Mouse (Mus musculus) forelimb bud, embryonic 11.5 days (tissue): ENCODE measurements at regions not wholly inside any gene's neighbourhood (a gene's known extent, or its start where the extent isn't known, plus 50 kb on each side); places are given as distances from the start of the nearest gene placed in this dataset.

Experiments used
- DNase-seq: peaks from one replicate; pipeline ENCODE4 v3.0.0-alpha.2; 2012; ENCODE audit warnings: low read depth, low spot score

DNA sequence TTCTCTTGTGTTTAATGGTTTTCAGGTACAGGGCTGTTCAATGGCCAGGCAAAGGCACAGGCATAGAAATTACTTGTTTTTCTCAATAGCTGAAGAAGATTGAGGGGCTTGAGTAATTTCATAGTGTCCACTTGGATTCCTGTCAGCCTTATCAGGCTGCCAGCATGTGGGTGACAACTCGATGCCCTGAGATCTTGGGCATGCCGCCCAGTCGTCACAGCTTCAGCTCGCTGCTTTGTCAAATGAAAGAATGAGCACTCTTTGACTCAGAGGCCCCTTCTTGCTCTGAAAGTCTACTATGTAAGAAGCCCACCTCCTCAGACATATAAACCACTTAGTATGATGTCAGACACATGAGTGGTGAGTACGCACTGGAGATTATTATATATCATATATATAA is 272.6 kb downstream of the Rwdd3 start:
- DNase-seq = no peak

DNA sequence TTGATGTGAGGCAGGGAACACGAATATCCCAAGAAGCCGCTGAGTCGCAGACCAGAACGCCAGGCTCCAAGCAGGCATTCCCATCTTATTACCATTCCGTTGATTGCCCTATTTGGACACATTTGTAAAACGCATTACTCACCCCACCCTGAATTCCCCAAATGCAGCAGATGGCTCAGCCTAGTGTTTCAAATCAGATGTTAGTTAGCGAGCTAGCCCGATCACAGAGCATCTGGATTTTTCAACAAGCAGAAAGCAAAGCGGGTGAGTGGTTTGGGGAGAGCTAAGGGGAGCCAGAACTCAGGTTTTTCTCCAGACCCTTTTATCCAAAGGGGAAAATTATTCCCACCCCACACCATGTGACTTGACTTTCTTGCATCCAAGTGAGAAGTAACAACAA is 273.2 kb downstream of the Rwdd3 start:
- DNase-seq = peak; percentile 19

DNA sequence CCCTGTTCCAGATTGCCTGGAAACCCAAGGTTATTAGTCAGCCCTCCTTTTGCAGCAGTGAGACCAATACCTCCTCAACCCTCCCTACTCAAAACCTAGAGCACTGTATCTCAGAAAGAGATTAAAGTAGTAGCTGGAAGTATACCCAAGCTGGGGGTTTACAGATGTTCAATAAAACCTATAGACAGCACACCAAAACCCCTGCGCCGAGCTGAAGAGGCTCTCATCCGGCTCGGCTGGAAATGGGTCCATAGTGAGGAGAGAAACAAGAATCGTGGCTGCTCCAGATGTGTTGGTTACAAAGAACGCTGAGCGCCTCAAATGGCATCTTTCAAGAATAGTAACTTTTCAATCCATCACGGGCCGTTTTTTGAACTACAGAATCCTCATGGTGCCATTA is 273.7 kb downstream of the Rwdd3 start:
- no peak for DNase-seq

DNA sequence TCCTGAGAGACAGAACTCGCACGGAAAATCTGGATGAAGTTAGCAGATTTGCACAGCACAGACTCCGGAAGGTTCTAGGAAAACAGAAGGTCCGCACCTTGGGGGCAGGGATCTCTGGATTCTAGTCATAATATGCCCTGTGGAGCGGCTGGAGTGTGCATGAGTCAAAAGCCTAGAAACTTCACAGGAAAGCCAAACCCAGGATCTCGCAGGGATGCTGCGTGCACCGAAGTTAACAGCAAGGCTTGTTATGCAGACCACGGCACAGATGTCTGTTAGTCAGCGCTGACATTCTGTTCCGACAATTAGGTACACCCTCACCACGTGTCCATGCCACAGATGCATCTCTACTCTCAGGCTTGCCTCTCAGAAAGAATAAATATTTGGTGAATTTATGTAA is 274.3 kb downstream of the Rwdd3 start:
- DNase-seq = no peak

DNA sequence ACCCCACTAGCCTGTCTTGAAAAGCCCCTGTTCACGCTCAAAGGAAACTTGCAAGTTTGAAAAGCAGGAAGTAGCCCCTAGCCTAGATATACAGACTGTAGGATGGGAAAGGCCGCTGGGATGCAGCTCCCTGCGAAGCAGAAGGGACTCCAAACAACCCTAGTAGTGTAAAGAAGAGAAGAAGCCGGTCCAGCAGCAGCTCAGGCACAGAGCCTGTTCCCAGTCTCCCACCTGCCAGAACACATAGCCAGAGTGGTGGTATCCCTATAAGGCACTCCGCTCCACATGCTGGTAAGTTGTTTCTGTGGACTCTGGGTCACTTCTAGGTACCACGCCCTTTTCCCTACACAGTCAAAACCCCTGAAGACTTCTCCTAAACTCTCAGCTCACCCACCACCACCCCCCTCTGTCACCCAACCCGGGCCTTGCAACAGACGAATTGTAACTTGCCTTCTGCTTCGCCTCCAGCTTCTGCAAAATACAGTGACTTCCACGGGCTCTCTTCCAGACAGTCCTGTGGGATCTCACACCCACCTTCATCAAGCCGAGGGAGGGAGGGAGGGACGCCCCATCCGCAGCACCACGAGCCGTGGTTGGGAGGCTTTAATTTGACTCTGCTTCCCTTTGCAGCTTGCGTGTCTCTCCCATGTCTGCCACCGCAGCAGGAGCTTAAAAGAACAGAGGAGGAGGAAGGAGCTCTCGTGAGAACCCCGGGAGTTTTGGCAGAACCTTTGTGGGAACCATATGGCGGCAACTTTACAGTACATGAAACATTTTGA is 285.2 kb downstream of the Rwdd3 start:
- DNase-seq = no peak

DNA sequence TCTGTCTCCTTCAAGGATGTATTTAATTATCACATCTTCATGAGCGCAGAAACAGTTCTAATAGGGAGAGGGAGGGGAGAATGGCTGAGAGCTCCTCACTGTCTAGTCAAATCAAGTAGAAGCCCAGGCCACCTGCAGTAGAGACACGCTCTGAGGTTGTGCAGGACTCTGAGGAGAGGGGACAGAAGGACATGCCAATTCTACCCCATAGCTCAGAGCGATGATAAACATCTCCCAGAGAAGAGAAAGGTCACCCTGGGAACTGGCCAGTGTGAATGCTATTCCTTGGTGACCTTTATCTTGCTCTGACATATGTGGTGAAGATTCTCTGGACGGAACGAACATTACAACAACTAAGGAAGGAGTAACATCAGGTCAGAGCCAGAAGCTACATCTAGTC is 286.1 kb downstream of the Rwdd3 start:
- no peak for DNase-seq

DNA sequence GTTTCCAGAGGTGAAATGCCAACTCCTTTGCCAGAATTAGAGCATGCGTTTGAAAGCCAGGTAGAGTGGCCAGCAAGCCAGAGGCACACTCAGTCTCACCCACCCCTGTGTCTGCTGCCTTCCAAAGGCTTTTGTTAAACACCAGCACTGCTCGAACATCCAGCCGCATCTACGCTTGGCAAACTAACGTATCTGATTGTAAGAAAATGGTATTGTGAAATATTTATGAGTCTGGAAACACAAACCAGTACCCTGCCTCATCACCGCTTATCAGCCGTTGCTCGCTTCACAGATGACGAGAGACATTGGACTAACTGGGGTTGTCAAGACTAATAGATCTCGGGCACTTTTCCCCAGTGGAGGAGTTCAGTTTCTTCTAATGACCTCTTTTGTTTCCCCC is 287.3 kb downstream of the Rwdd3 start:
- DNase-seq = no peak

DNA sequence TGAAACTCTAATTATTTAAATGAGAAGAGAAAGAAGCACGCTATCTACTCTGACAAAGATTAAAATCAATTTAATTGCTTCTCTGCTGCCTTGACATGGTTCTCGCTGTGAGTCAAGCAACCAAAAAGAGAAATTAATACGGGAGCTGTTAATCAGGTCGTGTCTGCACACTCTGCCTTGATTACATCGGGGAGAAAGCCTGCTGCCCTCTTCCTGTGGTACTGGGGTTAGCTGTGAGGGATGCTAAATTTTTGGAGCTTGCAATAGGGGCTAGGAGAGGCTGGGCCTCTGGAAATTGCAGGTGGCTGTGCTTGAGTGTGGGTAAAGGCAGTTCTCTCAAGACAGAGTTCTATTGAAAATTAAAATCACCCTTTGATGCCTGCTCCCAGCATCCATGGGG is 287.8 kb downstream of the Rwdd3 start:
- no peak for DNase-seq

DNA sequence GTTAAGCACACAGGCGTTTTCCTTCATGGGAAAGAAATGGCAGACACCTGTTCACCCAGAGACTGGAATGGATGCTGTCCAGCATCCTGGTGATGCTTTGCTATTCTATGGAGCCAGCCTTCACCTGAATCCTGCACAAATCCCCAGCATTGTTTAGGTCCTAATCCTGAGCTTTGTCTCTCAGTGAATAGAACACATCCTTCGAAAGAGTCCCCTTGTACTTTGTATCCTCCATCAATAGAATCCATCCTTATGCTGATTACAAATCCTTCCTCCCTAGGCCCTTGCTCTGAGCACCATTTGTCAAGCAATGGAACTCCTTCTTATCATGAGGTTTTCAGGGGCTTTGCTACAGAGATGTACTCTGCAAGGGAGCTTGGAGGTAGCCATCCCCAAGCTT is 292.1 kb downstream of the Rwdd3 start:
- no peak for DNase-seq

DNA sequence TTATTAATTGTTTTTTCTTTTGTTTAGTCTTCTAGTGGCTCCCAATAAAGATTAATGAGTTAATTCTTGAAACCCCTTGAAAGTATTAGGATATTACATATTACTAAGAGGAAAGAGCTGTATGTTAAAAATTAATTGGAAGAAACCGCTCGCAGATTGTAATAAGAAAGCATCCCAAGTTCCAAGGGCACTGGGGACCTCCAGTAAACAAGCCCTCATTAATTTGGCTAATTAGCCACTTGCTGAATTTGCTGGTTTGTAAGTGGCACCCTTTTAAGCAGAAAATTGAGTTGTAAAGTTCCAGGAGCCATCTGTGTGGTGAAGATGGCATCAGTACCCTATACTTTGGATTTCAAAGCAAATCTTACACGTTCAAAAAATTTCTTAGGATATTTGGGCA is 295.8 kb downstream of the Rwdd3 start:
- no peak for DNase-seq

DNA sequence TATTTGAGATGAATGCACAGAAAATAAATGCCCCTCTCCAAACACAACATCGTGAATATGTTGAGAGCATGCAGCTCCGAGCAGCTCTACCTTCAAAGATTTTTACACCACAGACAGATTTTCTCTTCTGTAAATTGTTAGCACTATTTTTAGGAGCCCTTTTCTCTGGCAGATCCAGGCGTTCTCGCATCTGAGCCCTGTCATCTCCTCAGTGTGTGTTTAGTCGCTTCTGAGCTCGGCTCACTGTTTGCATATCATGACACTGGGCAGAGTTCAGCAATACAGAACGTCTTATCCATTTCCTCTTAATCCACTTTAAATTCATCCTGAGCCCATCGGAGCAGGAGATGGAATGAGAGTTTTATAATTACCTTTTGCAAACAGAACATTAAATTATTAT is 306.5 kb downstream of the Rwdd3 start:
- DNase-seq = no peak

DNA sequence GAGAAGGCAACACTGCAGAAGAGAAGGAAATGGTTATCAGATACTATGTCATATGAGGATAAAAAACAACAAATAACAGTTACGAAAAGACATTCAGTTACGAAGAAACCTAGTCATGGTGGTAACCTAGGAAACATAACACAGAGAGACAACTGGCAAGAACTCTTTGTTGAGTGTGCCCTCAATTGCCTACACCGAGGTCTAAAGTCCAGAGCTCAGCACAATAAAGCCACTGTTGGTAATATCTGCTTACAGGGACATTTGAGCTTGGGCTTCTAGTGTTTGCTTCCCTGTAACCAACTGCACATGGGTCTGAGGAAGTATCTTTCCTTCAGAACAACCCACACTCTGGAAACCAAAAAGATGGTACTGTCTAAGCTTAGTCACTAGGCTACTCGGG is 309.9 kb downstream of the Rwdd3 start:
- no peak for DNase-seq

DNA sequence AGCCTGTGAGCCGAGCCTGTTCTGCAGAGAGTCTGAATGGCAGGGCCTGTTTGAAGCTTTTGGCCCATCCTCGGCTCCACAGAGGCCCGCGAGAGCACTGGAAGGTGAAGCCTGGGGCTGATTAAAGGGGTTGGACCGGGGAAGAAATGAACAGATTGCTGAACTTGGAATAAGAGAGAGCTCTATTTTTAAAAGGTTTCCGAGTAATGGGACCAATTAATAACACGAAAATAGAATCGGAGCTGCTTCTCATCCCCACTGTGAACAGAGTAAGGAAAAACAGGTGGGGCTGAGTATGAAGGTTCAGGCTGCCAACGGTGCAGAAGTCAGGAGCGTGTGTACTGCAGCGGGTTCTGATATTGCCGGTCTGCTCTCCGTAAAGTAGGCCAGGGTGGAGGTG is 313.2 kb downstream of the Rwdd3 start:
- no peak for DNase-seq

DNA sequence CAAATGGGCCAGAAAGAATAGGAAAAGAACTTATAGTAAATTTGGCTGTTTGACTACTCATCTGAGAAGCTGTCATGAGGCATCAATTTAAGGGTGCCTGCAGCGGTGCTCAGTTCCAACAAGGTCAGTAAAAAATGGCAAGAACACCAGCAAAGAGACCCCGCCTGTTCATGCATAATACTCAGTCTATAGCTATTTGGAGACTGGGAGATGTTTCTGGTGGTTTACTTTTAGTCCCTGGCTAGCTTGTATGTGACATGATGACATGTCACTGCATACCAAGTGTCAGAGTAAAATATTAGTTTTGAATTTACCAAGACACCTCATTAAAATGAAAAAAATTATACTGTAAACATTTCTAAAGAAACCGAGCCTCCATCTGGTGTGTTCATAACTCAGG is 317.2 kb downstream of the Rwdd3 start:
- DNase-seq = no peak

DNA sequence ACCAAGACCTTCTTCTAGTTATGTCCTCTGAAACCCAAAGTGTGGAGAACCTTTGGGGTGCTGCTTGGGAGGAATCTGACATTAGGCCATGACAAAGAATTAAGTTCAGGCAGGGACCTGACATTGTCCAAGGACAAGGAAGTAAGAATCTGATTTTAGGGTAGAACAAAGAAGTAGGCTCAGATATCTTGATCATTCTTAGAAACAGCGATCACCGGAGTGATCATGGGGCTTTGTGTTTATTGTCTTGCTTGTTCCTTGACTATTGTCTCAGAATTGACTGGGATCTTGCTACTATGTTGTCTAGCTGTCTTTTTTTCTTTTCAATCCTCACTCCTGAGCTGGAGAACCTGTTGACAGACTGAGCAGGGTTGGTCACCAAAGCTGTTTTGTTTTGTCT is 327.9 kb downstream of the Rwdd3 start:
- DNase-seq = no peak

DNA sequence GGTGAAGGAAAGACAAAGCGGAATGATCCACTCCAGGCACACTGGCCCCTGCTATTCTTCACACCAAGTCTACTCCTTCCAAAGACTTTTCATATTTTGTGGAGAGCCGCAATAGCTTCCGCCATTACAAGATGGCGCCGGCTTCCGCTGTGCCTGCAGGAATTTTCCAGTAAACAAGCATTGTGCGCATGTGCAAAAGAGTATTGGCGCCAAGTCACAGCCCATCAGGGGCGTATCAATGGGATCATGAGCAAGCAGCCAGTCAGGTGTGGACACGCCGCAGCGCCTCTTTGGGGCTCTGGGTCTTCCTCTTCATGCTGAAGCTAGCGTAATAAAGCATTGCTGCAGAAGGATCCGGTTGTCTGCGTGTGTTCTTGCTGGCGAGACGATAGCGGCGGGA is 348.0 kb downstream of the Rwdd3 start:
- DNase-seq = no peak

DNA sequence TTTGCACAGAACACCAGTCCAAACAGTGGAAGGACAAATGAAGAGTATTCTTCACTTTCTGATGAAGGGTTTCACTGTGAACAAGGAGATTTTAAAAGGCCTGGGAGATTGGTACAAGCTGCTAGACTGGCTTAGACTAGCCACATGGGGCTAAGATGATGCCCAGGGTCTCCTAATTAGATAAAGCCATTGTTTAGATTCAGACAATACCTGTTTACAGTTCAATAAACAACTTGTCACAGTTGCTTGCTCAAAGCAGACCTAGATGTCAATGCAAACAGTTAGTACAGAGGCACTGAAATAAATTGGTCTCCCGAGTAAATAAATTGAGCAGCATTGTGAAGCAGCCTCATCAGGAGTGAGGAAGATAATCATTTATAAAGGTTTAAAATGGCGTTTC is 359.6 kb downstream of the Rwdd3 start:
- no peak for DNase-seq

DNA sequence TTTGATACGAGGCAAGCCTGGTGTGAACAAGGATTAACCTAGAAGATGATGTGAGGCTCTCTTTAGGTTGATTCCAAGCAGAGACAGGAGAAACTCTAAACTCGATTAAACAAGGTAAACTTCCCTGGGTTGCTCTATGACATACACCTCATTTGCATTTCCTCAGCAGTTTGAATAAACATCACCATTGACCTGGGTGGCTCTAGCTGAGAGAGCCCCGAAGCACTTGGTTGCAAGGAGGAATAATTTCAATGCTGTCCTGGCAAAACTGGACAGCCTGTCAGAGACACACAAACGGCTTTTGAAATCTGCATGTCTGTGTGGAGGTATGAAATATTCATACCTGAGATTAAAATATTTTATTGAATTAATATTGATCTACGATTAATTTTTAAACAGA is 361.0 kb downstream of the Rwdd3 start:
- DNase-seq = no peak

DNA sequence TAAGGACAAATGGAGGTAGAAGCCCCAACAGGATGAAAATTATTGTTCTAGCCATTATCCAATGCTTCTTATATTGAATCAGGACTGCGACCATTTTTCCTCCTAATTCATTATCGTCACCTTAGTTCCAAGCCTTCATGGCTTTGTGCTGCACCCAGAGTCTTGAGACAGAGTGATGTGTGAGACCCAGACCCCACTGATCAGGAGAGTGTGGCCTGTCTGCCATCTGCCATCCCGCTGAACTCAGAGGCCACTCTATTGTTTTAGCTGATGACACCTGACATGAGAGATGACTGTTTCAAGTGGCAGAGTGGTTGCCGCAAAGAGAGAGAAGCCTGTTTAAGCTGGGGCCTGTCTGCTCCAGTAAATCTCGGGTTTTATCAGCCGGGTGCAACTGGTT is 361.4 kb downstream of the Rwdd3 start:
- DNase-seq = no peak

DNA sequence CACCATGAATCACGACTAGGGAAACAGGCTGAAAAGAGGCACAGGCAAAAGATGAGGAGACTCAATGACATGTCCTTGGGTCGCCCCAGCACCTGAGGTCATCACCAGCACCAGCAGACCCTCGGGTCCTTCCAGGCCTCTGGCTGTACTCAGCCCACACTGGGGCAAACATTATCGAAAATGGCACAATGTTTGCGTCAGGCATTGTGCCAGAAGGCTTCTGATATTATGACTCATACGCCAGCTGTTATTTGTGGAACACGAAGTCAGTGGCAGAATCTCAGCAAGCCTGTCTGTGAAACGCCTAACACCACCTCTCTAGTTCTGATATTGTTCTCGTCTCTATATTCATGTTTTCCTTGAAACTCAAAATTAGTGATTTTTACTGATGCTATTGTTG is 384.8 kb downstream of the Rwdd3 start:
- DNase-seq = no peak

DNA sequence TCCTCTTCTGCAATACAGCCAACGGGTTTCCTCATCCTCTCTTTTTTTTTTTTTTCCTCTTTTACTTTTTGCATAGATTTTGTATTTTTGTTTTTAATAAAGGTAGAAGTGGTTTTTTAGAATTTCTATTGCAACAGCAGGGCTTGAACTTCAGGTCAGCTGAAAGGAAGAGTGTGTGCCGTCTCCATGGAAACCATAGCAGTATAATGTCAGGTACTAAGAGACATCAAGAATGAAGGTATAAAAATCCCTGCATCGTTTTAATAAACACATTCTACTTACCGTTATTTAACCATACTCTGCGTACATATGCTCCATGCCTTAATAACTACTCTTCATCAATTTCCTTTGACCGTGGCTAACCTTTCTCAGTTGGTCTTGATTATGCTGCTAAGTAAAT is 390.0 kb downstream of the Rwdd3 start:
- no peak for DNase-seq

DNA sequence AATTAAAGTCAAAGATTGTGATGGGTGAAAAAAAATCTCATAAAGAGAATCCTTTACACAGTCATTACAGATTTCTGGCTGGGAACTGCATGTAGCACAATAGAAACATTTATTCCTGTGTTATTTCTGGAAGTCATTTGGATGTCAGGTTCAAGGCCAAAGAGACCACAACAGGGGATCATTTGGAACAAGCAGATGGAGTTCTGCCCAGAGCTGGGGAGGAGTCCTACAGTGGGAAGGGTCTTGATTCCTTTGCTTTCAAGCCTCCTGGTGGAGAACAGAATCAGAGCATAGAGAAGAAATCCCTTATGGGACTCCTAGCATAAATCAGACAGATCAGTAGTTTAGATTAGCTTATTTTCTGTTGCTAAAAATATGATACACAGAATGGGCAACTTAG is 392.4 kb downstream of the Rwdd3 start:
- no peak for DNase-seq

DNA sequence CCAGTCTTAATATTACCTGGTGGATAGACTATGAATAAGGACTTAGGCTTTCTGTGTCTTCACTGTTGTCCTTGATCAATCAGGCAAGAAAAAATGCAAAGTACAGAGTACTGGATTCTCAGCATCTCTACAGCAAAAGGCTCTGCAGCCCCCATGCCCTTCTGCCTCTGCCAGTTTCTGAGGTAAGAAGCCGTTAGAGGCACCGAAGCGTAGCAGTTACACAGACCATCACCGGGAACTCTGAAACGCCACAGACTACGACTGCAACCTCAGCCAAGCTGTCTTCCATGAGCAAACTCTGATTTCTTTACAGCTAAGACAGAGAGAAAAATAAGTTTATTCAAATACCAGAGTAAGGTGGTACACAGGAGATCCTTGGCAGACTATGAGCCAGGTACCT is 396.5 kb downstream of the Rwdd3 start:
- no peak for DNase-seq

DNA sequence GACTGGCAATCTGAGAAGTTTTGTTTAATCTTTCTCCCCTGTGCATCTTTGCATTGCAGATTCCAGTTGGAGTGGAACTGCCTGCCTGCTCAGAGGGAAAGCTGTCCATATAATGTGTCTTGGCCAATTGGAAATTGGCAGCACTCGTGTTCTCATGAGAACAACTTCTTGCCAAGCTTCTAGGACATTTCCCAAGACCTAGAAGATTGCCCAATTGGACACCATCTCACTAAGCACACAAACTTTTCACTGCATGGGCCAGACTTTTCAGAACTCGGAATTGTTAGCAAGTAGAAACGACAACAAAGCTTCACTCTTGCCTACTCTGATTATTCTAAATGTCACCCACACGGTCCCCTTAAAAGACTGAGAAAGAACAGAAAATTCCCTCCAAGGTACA is 409.8 kb downstream of the Rwdd3 start:
- DNase-seq = no peak
